Mouse (Mus musculus): ENCODE measurements around the gene Scgb1c1.

Gene Scgb1c1

DNA sequence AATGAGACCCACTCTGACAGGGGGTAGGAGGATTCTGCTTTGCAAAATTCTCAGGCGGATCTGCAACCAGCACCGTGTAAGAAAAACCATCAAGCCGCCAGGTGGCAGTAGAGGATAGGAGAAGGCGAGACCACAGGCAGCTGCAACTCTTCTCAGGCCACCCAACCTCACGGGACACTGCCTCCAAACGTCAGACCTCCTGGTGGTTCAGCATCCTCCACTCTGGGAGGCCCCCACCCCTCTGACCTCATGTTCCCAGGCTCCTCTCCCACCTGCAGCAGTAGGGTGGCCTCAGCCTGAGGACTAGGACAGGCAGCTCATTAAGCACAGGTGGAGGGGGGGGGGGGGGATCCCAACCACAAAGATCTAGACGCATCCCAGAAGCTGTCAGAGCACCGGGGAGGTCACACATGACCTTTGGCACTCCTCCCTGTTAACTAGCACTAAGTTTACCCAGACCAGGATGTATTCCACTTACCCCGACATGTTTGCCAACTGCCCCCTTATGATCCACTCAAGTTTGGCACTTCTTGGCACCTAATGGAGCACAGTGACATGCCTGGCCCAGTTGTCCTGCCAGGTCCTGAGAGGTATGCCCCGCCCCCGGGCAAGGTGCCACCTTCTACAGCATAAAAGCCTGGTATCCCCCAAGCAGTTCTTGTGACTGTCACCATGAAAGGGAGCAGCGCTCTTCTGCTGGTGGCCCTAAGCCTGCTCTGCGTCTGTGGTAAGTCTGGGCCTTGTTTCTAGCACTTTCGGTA is at the start of gene Scgb1c1:
Gene Scgb1c1, plus strand, starts transcription at position 643 of the 761 bp plus-strand sequence.
- peak; percentile 90 to 93 for DNase-seq

GRCm38 (mm10) chr7:140797619-140798018 is 47.7 kb upstream of the Scgb1c1 start:
- no peak for DNase-seq

GRCm38 (mm10) chr7:140798212-140798611 is 47.1 kb upstream of the Scgb1c1 start:
- no peak for DNase-seq

DNA sequence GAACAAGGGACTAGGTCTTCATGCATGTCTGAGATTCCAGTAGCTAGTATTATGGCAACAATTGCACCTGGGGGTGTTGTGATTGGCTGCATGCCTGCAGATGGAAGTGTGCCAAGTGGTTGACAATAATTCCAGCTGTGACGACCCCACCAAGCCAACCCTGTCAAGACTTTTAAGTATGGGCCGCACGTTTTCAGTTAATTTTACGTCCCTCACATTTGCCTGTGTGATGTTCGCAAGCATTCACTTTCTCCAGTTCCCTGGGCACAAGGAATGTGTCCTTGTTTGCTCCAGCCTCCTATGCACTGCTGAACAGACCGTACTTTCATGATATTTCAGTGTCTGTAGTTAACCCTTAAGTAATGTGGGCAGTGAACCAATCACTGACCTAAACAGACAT is 42.7 kb upstream of the Scgb1c1 start:
- DNase-seq, result no peak

DNA sequence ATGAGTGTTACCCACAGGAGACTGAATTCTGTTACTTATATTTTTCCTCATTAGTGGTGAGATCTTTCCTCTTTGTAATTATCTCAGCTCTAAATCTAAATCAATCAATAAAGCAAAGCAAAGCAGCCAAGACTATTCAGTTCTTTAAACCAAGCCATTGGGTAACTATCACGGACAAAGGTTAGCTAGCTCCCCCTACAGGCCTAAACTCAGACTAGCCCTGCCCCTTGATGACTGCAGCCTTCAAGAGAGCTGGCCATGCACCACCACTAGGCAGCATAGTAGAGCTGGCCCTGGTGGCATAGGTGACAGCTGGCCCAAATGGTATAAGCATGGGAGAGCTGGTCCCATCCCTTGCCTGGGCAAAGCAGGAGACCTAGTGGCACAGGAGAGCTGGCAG is 39.6 kb upstream of the Scgb1c1 start:
- peak; percentile 38 to 63 for DNase-seq

- DNase-seq, result no peak
Measured at GRCm38 (mm10) chr7:140810496-140810895, 34.9 kb upstream of the Scgb1c1 start.

- no peak for DNase-seq
Measured at GRCm38 (mm10) chr7:140811714-140812113, 33.6 kb upstream of the Scgb1c1 start.

GRCm38 (mm10) chr7:140812850-140813249 is 32.5 kb upstream of the Scgb1c1 start:
- no peak for DNase-seq

- no peak for DNase-seq
Measured at GRCm38 (mm10) chr7:140820173-140820572, 25.2 kb upstream of the Scgb1c1 start.

- DNase-seq, result no peak
Measured at GRCm38 (mm10) chr7:140821305-140821652, 24.1 kb upstream of the Scgb1c1 start.

GRCm38 (mm10) chr7:140821653-140822329 is 23.6 kb upstream of the Scgb1c1 start, which contains the start of gene Zfp941:
Gene Zfp941, minus strand, starts transcription at chr7:140822178.
- peak; percentile 31 to 32 for DNase-seq

DNA sequence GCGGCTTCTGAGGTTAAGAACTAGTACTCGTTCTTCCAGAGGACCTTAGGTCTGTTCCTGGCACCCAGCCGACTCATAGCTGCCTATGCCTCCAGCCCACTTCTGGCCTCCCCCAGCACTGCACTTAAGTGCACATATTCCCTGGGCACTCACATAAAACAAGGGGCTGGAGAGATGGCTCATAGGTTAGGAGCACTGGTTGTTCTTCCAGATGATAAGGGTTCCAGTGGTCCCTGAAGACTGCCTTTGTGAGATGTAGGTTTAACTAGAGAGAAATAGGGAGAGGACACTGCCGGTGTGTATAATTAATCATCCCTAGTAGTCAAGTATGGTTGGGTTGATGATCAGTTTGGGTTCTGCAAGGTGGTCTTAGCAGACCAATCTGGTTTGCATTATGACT is 22.6 kb upstream of the Scgb1c1 start:
- no peak for DNase-seq

DNA sequence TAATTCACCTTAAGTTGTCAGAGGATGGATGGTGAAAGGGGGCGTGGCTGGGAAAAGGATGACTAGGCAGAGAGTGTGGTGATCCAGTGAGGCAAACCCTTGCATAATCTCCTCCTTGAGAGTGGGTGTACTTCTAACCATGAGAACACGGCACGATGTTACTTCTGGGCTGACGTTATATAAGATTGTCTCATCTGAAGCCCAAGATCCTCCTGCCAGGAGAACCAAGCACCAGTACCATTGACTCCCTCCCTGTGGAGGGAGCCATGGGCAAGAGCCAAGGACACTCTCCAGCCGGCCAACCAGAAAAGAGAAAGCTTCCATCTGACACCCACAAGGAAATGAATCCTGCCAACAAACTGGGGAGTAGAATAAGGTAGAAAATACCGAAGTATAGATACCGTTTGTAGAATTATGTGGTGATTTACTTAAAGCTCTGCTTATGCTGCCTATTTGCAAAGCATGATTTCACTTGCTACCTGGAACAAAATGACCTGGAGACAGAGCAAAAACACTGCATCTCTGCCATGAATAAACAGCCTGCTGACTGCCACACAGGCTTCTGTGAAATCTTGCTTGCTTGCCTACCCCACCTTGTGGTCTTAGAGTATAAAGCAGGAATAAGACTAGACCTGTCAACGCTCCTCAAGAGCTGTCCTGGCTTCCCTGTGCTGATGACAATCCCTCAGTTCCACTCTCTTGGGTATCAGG is 17.0 kb upstream of the Scgb1c1 start:
- peak; percentile 52 to 71 for DNase-seq

- DNase-seq, result no peak
Measured at GRCm38 (mm10) chr7:140831447-140831846, 13.9 kb upstream of the Scgb1c1 start.

DNA sequence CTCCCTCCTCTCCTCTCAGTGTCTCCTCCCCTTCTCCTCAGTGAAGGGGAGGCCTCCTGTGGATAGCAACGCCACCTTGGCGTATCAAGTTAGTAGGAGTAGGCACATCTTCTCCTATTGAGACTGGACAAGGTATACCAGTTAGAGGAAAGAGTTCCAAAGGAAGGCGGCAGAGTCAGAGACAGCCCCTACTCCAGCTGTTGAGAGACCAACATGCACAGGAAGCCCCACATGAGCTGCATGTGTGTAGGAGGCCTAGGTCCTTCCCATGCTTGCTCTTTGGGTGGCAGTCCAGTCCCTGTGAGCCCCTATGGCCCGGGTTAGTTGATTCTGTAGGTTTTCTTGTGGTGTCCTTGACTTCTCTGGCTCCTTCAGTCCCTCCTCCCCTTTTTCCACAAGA is 12.0 kb upstream of the Scgb1c1 start:
- no peak for DNase-seq

- DNase-seq, result peak; percentile 74 to 84
Measured at GRCm38 (mm10) chr7:140834968-140835757, 10.2 kb upstream of the Scgb1c1 start, which contains the start of gene Urah. Gene Urah, plus strand, starts transcription at chr7:140835018.

GRCm38 (mm10) chr7:140835758-140836087 is 9.6 kb upstream of the Scgb1c1 start:
- no peak for DNase-seq

GRCm38 (mm10) chr7:140836243-140837115 is 8.9 kb upstream of the Scgb1c1 start:
- no peak for DNase-seq

DNA sequence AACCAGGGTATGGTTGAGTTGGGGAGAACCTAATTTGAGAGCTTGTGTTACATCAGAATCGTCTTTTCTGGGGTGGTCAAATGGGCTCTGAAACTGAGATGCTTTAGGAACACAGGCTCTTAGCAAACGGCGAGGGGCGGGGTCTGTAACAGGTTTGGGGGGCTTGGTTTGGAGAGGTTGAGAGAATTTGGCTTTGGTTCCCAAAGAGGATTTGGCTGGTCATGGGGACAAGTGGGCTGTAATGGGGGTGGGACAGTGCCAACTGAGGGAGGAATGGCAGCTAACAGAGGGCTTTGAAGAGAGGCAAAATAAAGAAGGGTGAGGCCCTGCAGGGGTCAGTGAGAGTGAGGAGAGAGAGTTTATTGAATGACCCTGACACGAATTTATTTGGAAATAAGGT is 5.8 kb upstream of the Scgb1c1 start:
- DNase-seq, result no peak

DNA sequence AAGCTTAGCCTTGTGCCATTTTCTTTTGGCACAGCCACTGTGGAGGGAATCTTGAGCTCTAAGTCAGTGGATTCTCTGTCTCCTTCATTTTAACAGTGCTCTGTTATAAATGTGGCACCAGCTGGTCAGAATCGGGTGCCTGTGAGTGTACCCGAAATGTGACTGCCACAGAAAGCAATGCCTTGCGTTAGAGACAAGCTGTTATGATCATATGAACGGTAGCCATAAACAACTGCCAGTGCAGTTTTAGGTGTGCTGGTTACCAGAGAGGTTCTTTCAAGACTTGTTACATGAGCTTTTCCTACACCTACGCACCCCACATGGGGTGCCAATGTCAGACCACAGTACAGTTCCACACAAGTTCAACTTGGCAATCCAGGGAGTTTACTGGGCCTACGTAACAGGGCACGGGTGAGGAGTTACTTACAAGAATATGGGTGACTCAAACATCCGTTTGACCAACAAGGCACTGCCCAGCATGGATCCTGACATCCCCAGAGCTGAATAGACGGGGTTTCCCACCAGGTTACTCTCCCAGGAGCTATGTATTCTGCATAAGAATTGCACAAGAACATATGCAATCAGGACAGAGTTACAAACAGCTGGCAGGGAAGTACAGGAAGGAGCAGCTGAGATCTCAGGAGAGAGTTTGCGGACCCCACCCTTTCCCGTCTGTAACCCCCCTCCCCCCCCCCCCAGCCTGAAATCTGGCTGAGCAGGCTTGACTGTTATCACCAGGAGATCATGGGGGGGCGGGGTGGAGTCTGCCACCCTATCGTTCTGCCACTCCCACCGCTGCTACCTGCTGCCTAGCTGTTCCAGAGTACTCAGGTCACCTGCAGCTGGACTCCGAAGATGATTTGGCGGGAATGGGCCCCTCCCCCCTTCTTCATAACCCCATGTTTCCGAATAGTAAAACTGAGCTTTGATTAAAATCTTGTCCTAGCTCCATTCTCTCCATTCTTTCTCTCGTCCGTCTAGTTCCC is 4.3 kb upstream of the Scgb1c1 start:
- peak; percentile 2 to 28 for DNase-seq

DNA sequence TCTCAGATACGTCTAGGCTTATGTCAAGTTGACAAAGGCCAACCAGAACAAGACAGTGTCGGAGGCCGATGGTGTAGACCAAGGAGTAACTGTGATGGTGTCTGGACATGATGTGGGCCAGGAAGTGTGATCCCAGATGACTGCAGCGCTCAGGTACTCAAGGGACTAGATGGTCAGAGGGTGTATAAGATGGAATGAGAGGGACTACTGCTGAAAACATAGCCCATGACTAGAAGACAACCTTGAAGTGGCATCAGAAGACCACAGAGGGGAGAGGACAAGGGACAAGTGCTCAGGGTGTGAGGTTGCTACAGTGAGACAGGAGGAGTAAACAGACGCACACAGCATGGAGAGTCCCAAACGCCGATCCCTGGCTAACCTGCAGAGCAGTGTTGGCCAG is 1.5 kb upstream of the Scgb1c1 start:
- no peak for DNase-seq
